In the genomic region with DNA sequence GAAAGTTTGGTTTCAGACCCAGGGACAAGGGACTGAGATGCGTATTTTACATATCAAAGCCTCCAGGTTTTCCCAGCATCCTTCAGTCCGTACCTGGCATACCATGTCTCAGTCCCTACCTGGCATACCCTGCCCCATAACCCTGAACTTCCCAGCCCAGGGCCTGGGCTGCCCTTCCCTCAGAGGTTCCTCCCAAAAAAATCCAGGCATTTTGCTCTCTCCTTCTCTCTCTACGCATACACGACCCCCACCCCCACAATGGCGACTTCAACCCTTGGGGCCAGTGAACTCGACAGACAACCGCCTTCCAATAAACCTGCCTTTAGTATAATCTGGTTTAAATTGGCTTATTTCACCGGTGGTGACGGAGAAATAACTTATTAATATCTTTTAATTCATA, we compare ENCODE assay signal across 9 mouse cellular contexts. TPM values are rescaled to one million over a fixed set of nuclear protein-coding genes. Genes with fewer than 3 reads are reported as not detected.
A peak's percentile ranks its signal among the peaks of the same experiment; 100 is the strongest.
DNase-seq lines count a peak whose midpoint lies in the region; ATAC-seq and TF ChIP-seq lines count a peak whose summit lies in the region.
"Had no signal": no experiment of that assay in that cellular context is flagged by ENCODE, and none has a peak within 500 bp of the region (broad histone marks: within the 10 kb centered on the region; RNA-seq: fewer than 3 reads in every experiment).

No protein-coding gene starts in this region.

- WGBS in limb, embryonic 12.5 days, result 43% methylated on average over 9 of the region's 9 CpGs
- WGBS in small intestine, adult 2 months, result 31% methylated on average over 9 of the region's 9 CpGs

- DNase-seq in cerebellum, adult 9-11 months, result peak; percentile 48
- DNase-seq in cerebellum, adult 11 months, result no peak
- DNase-seq in adrenal gland, postnatal 4 days (ENCODE audit: low spot score in 2 of 2), result no peak
- no peak for DNase-seq in c-Kit-positive CD71-positive TER-119-positive erythroid progenitor cells, embryonic 14.5 days (ENCODE audit: low spot score)

- 0 out of 2 replicates have a peak overlapping the region, but pooled peaks have one; percentile 8 for H3K27ac ChIP-seq in limb, embryonic 12.5 days
- H3K27ac ChIP-seq in small intestine, adult 2 months (ENCODE audit: insufficient read depth, low read depth, low read length), result no peak overlapping the region; the same call in 1 of the 2 replicates

- peak overlapping the region; percentile 72 for H3K4me2 ChIP-seq in limb, embryonic 12.5 days

- ATAC-seq in megakaryocyte, adult 5-6 weeks (ENCODE audit: poor library complexity, severe bottlenecking), result no peak
- peak; percentile 60; the same call in 1 of the 2 replicates for ATAC-seq in limb, embryonic 12.5 days (ENCODE audit: insufficient number of reproducible peaks, insufficient read depth, low FRiP score, low TSS enrichment, low read depth)

- H3K9ac ChIP-seq in limb, embryonic 12.5 days (replicated peaks), result peak overlapping the region; percentile 61; the same call in 1 of the 2 replicates

- TF ChIP-seq CTCF in small intestine, adult 2 months (IDR thresholded peaks at IDR 0.05; ENCODE audit: extremely low read depth, insufficient read length, insufficient replicate concordance, low read depth, low read length), result no peak

- peaks cover 26% of the 10 kb centered on the region for H3K36me3 ChIP-seq in megakaryocyte, embryonic 14.5 days (replicated peaks; ENCODE audit: low read length)
- peaks cover 15% of the 10 kb centered on the region for H3K36me3 ChIP-seq in limb, embryonic 12.5 days
- peaks cover 7% of the 10 kb centered on the region for H3K36me3 ChIP-seq in small intestine, adult 2 months (ENCODE audit: control insufficient read depth, insufficient read depth, low read length)

- no peak for TF ChIP-seq POLR2A in small intestine, adult 2 months (IDR thresholded peaks at IDR 0.05; ENCODE audit: low read depth, low read length)

- no peaks in the 10 kb centered on the region for H3K27me3 ChIP-seq in megakaryocyte, embryonic 14.5 days (replicated peaks)
- H3K27me3 ChIP-seq in limb, embryonic 12.5 days, result no peaks in the 10 kb centered on the region
- no peaks in the 10 kb centered on the region for H3K27me3 ChIP-seq in small intestine, adult 2 months (ENCODE audit: control insufficient read depth, insufficient read depth, low read length)

- peak overlapping the region; percentile 98 for H3K4me3 ChIP-seq in megakaryocyte, embryonic 14.5 days (replicated peaks)
- peak overlapping the region; percentile 67 for H3K4me3 ChIP-seq in limb, embryonic 12.5 days (replicated peaks)
- peak overlapping the region; percentile 88 for H3K4me3 ChIP-seq in small intestine, adult 2 months (ENCODE audit: low read depth, low read length)

- peaks cover 80% of the 10 kb centered on the region for H3K4me1 ChIP-seq in megakaryocyte, embryonic 14.5 days
- H3K4me1 ChIP-seq in limb, embryonic 12.5 days (replicated peaks), result peaks cover 10% of the 10 kb centered on the region
- H3K4me1 ChIP-seq in small intestine, adult 2 months (ENCODE audit: control insufficient read depth, insufficient read depth, insufficient read length, low read length), result peaks cover 12% of the 10 kb centered on the region

- H3K9me3 ChIP-seq in megakaryocyte, embryonic 14.5 days, result no peaks in the 10 kb centered on the region
- H3K9me3 ChIP-seq in limb, embryonic 12.5 days, result no peaks in the 10 kb centered on the region

RNA-seq across cellular contexts. Expression of a gene that starts 0.4 kb away (rescaled TPM):
- polyA plus RNA-seq in megakaryocyte, embryonic 14.5 days (2012; ENCODE audit: insufficient read depth, low replicate concordance), result 1.0 and 1.5 TPM in 2 replicates
- total RNA-seq in megakaryocyte, adult 5-6 weeks (2015), result 5.9 and 7.2 TPM in 2 replicates
- total RNA-seq in megakaryocyte, adult 5-6 weeks (2017), result 8.7 and 13.5 TPM in 2 replicates
- 27.6 and 28.5 TPM in 2 replicates for polyA plus RNA-seq in limb, embryonic 12.5 days (2016; fragmentation: Nextera tagmentation; extraction: Ambion mirVana)
- polyA plus RNA-seq in small intestine, adult 2 months (2012; rRNA removed), result 0.91 and 2.0 TPM in 2 replicates
- total RNA-seq in adrenal gland, postnatal 4 days (2021), result 10 to 100 TPM; 12.1 to 13.0 TPM

RNA-seq across cellular contexts. Expression of a gene that starts 47.1 kb away (rescaled TPM):
- polyA plus RNA-seq in megakaryocyte, embryonic 14.5 days (2012; ENCODE audit: insufficient read depth, low replicate concordance), result not detected in 2 replicates
- total RNA-seq in megakaryocyte, adult 5-6 weeks (2015), result not detected in 2 replicates
- total RNA-seq in megakaryocyte, adult 5-6 weeks (2017), result not detected in 2 replicates
- not detected in 2 replicates for polyA plus RNA-seq in limb, embryonic 12.5 days (2016; fragmentation: Nextera tagmentation; extraction: Ambion mirVana)
- polyA plus RNA-seq in small intestine, adult 2 months (2012; rRNA removed), result 0.36 and 1.4 TPM in 2 replicates
- under 1 TPM in 1 of 2 experiments, not detected in 1; 0.34 TPM for total RNA-seq in adrenal gland, postnatal 4 days (2021)
- total RNA-seq: granulocyte monocyte progenitor cell, adult 5-6 weeks had no signal

RNA-seq across cellular contexts. Expression of a gene that starts 48.3 kb away (rescaled TPM):
- polyA plus RNA-seq in megakaryocyte, embryonic 14.5 days (2012; ENCODE audit: insufficient read depth, low replicate concordance), result not detected in 2 replicates
- total RNA-seq in megakaryocyte, adult 5-6 weeks (2015), result not detected in 2 replicates
- total RNA-seq in megakaryocyte, adult 5-6 weeks (2017), result not detected in 2 replicates
- polyA plus RNA-seq in limb, embryonic 12.5 days (2016; fragmentation: Nextera tagmentation; extraction: Ambion mirVana), result not detected in 2 replicates
- 0.75 and 1.4 TPM in 2 replicates for polyA plus RNA-seq in small intestine, adult 2 months (2012; rRNA removed)
- total RNA-seq in adrenal gland, postnatal 4 days (2021), result under 1 TPM; 0.34 to 0.36 TPM
- total RNA-seq: granulocyte monocyte progenitor cell, adult 5-6 weeks had no signal
